22 mouse cellular contexts compared by ENCODE assay signal in genomic region chr8:60315478-60315877, GRCm38 (mm10).
"Had no signal": no experiment of that assay in that cellular context is flagged by ENCODE, and none has a peak within 500 bp of the region (broad histone marks: within the 10 kb centered on the region; RNA-seq: fewer than 3 reads in every experiment).

No protein-coding gene starts in this region.

- H3K27ac ChIP-seq: forebrain, embryonic 15.5 days; heart, adult 2 months; heart, embryonic 13.5 days; heart, embryonic 15.5 days; hindbrain, embryonic 13.5 days; hindbrain, embryonic 15.5 days; hindbrain, postnatal 0 days; left cerebral cortex, adult 2 months; limb, embryonic 15.5 days; liver, embryonic 12.5 days; liver, embryonic 14.5 days had no signal

- H3K36me3 ChIP-seq: forebrain, embryonic 15.5 days; heart, embryonic 13.5 days; heart, embryonic 15.5 days; hindbrain, embryonic 13.5 days; hindbrain, embryonic 15.5 days; limb, embryonic 15.5 days; liver, embryonic 12.5 days had no signal

- H3K4me3 ChIP-seq: forebrain, embryonic 15.5 days; heart, adult 2 months; heart, embryonic 13.5 days; heart, embryonic 15.5 days; hindbrain, embryonic 13.5 days; hindbrain, embryonic 15.5 days; left cerebral cortex, adult 2 months; limb, embryonic 15.5 days; liver, embryonic 12.5 days had no signal

- H3K4me1 ChIP-seq: heart, embryonic 13.5 days; heart, embryonic 15.5 days; hindbrain, embryonic 13.5 days; hindbrain, embryonic 15.5 days; limb, embryonic 15.5 days; liver, embryonic 12.5 days had no signal

- DNase-seq: forebrain, postnatal 0 days; gastrocnemius, postnatal 14 days; gastrocnemius, postnatal 36 days; heart, adult 11 months; heart, adult 2 months; heart, postnatal 14 days; heart, postnatal 36 days; kidney, adult 18-20 months; kidney, adult 8-10 months; kidney, postnatal 25 days had no signal

- H3K9ac ChIP-seq: forebrain, embryonic 15.5 days; forebrain, postnatal 0 days; heart, embryonic 13.5 days; heart, embryonic 15.5 days; hindbrain, embryonic 13.5 days; hindbrain, embryonic 15.5 days; limb, embryonic 15.5 days; liver, embryonic 12.5 days; liver, embryonic 14.5 days had no signal

- H3K9me3 ChIP-seq: forebrain, embryonic 15.5 days; heart, embryonic 13.5 days; heart, embryonic 15.5 days; hindbrain, embryonic 13.5 days; hindbrain, embryonic 15.5 days; limb, embryonic 15.5 days had no signal

- H3K27me3 ChIP-seq: forebrain, embryonic 15.5 days; heart, embryonic 13.5 days; heart, embryonic 15.5 days; hindbrain, embryonic 13.5 days; hindbrain, embryonic 15.5 days; limb, embryonic 15.5 days; liver, embryonic 12.5 days had no signal

- ATAC-seq: forebrain, embryonic 15.5 days; forebrain, postnatal 0 days; hindbrain, postnatal 0 days; intestine, embryonic 16.5 days; liver, embryonic 12.5 days had no signal

- H3K4me2 ChIP-seq: forebrain, embryonic 15.5 days; heart, embryonic 11.5 days; heart, embryonic 13.5 days; heart, embryonic 15.5 days; hindbrain, embryonic 13.5 days; hindbrain, embryonic 15.5 days; limb, embryonic 15.5 days; liver, embryonic 12.5 days had no signal
